Mouse (Mus musculus) thymus, postnatal 4 days (tissue): ENCODE measurements around the gene Ttyh3.

ENCODE experiments used
- DNase-seq: peaks from one replicate; pipeline ENCODE4 v3.0.0; 2021

Gene Ttyh3

GRCm38 (mm10) chr5:140627580-140627979, 21.3 kb downstream of the Ttyh3 start:
- DNase-seq = no peak

GRCm38 (mm10) chr5:140624961-140625360, 23.9 kb downstream of the Ttyh3 start:
- no peak for DNase-seq

GRCm38 (mm10) chr5:140624238-140624637, 24.6 kb downstream of the Ttyh3 start:
- DNase-seq = no peak

GRCm38 (mm10) chr5:140623791-140624190, 25.0 kb downstream of the Ttyh3 start:
- no peak for DNase-seq

GRCm38 (mm10) chr5:140622978-140623670, 25.7 kb downstream of the Ttyh3 start:
- no peak for DNase-seq

- DNase-seq = no peak
These were observed 27.3 kb downstream of the Ttyh3 start for GRCm38 (mm10) chr5:140621517-140621916.

GRCm38 (mm10) chr5:140621092-140621491, 27.7 kb downstream of the Ttyh3 start:
- DNase-seq = no peak

GRCm38 (mm10) chr5:140619895-140620736, 28.7 kb downstream of the Ttyh3 start:
- DNase-seq = peak; percentile 39

- peak; percentile 95 for DNase-seq
These were observed 29.6 kb downstream of the Ttyh3 start for GRCm38 (mm10) chr5:140619151-140619771.

- peak; percentile 65 for DNase-seq
These were observed 31.1 kb downstream of the Ttyh3 start for GRCm38 (mm10) chr5:140617714-140618113.

- DNase-seq = peak; percentile 70
These were observed 32.1 kb downstream of the Ttyh3 start for GRCm38 (mm10) chr5:140616691-140617090.

- no peak for DNase-seq
These were observed 32.7 kb downstream of the Ttyh3 start for GRCm38 (mm10) chr5:140616110-140616503.

GRCm38 (mm10) chr5:140615321-140616109, 33.3 kb downstream of the Ttyh3 start:
- DNase-seq = no peak

GRCm38 (mm10) chr5:140614837-140615236, 34.0 kb downstream of the Ttyh3 start:
- no peak for DNase-seq

GRCm38 (mm10) chr5:140614141-140614540, 34.7 kb downstream of the Ttyh3 start:
- DNase-seq = no peak

- DNase-seq = no peak
These were observed 36.6 kb downstream of the Ttyh3 start for GRCm38 (mm10) chr5:140612191-140612590.

GRCm38 (mm10) chr5:140611611-140612185, 37.1 kb downstream of the Ttyh3 start:
- DNase-seq = no peak

- peak; percentile 35 for DNase-seq
These were observed 37.7 kb downstream of the Ttyh3 start for GRCm38 (mm10) chr5:140611021-140611583.

GRCm38 (mm10) chr5:140610273-140611011, 38.4 kb downstream of the Ttyh3 start:
- peak; percentile 75 for DNase-seq

- DNase-seq = peak; percentile 65
These were observed 39.1 kb downstream of the Ttyh3 start for GRCm38 (mm10) chr5:140609511-140610272.

GRCm38 (mm10) chr5:140608634-140609015, 40.2 kb downstream of the Ttyh3 start:
- peak; percentile 36 for DNase-seq
